Mouse (Mus musculus): ENCODE measurements at regions not wholly inside any gene's neighbourhood (a gene's known extent, or its start where the extent isn't known, plus 50 kb on each side); places are given as distances from the start of the nearest gene placed in this dataset.
A peak's percentile ranks its signal among the peaks of the same experiment; 100 is the strongest.

DNA sequence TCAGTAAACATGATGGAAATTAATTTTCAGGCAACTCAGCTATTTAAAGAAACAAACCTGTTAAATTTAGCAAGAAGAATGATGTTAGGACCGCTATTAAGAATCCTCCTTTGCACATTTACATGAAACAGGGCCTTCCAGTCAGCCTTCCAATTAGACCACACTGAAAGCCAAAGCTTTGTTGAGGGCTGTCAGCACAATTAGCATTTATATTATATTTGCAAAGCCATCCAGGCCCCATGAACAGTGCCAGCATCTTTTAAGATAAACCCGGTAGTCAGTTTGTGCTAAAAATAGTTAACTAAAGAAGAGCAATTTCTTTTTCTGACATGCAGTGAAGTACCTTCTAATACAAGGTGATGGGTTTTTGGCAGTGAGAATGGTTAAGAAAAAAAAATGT lies 495.1 kb downstream of the Kcna4 start:
- peak; percentile 5 to 9 for DNase-seq

DNA sequence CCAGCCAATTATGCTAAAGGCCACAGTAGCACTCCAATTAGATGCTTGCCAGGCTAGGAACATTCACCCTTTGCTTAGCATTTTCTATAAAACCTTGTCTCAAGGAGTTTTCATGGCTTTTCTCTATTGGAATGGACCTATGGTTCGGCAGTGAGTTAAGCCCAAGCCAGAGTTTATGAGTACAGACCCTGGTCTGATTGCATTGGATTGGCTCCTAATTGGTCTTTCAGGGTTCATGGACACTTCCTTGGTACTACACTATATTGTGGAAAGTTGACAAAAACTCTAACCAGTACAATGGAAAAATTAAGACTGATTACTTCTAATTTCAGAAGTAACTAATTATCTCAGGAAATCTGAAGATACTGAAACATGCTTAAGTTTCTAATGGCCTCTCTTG lies 506.5 kb downstream of the Kcna4 start:
- no peak for DNase-seq

DNA sequence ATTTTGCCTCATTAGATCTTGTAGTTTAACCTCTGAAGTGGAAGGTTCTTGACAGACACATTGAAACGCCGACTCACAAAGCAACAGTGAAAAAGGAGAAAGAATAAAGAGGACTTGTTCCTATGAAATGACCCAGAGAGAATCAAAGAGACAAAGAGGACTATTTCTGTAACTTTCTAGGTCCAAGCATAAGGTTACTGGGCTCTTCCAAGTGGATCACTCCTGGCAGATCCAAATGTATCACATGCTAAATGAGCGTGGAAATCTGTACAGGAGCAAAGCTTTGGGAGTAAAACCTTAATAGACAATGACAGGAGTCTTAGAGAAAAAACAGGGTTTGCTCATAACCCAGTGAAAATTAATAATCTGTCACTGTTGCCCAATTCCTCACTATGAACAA lies 522.8 kb downstream of the Kcna4 start:
- no peak for DNase-seq

DNA sequence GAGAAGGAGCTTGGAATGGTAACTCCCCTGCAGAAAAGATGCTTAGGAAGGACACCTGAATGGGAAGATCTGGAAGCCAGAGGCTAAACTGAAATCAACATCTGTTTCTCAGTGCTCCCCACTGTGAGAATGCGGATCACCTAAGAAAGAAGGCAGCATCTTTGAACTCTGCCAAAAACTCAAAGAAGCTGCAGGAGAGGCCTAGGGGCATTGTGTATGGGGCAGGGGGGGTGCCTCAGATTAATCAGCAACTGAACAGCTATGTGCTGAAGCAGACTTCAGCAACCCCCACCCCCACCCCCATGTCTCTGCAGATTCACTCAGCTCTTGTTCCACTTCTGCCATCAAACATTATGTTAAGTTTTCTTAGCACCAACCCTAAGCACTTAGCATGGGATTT lies 523.6 kb downstream of the Kcna4 start:
- no peak for DNase-seq
